Comparison of ENCODE assay signal across 8 mouse cellular contexts in genomic region chr8:47242207-47243004, GRCm38 (mm10).
A peak's percentile ranks its signal among the peaks of the same experiment; 100 is the strongest.
DNase-seq lines count a peak whose midpoint lies in the region.

No protein-coding gene starts in this region.

- no peaks in the 10 kb centered on the region for H3K36me3 ChIP-seq in heart, embryonic 10.5 days
- no peaks in the 10 kb centered on the region for H3K36me3 ChIP-seq in midbrain, embryonic 10.5 days

- peak overlapping the region; percentile 36 for H3K4me3 ChIP-seq in heart, embryonic 10.5 days
- H3K4me3 ChIP-seq in midbrain, embryonic 10.5 days: peak overlapping the region; percentile 48

- H3K4me1 ChIP-seq in heart, embryonic 10.5 days: peaks cover 41% of the 10 kb centered on the region
- peaks cover 81% of the 10 kb centered on the region for H3K4me1 ChIP-seq in midbrain, embryonic 10.5 days

- H3K27ac ChIP-seq in heart, embryonic 10.5 days: 0 out of 2 replicates have a peak overlapping the region, but pooled peaks have one; percentile 29
- H3K27ac ChIP-seq in midbrain, embryonic 10.5 days (replicated peaks): peak overlapping the region; percentile 84

- DNase-seq in urinary bladder, postnatal 14 days (ENCODE audit: low spot score): peak; percentile 56
- no peak for DNase-seq in urinary bladder, postnatal 10 days (ENCODE audit: low spot score)
- peak; percentile 71 for DNase-seq in fat pad, adult 2 months (ENCODE audit: extremely low read depth, low read depth, low spot score)
- DNase-seq in heart, embryonic 10.5 days (ENCODE audit: low spot score): peak; percentile 86
- peak; percentile 12 to 38 for DNase-seq in kidney, adult 8-10 months
- peak; percentile 90 for DNase-seq in left cerebral cortex, postnatal 4 days
- DNase-seq in midbrain, embryonic 10.5 days (ENCODE audit: low spot score): peak; percentile 92
- DNase-seq in skeletal muscle tissue, adult 2 months (ENCODE audit: low read depth, low spot score): peak; percentile 78

- no peaks in the 10 kb centered on the region for H3K9me3 ChIP-seq in heart, embryonic 10.5 days
- H3K9me3 ChIP-seq in midbrain, embryonic 10.5 days (replicated peaks): no peaks in the 10 kb centered on the region

- no peaks in the 10 kb centered on the region for H3K27me3 ChIP-seq in heart, embryonic 10.5 days (ENCODE audit: insufficient read depth, poor library complexity, severe bottlenecking)
- no peaks in the 10 kb centered on the region for H3K27me3 ChIP-seq in midbrain, embryonic 10.5 days (ENCODE audit: low read depth, poor library complexity, severe bottlenecking)

- WGBS in heart, embryonic 10.5 days: 44% methylated on average over 17 of the region's 17 CpGs
- 12% methylated on average over 17 of the region's 17 CpGs for whole genome bisulfite sequencing in midbrain, embryonic 10.5 days

- intact Hi-C loops in left cerebral cortex, postnatal 4 days (cut with DNase I): no loop called here
